Mouse (Mus musculus) cerebellum, adult 9-11 months (tissue): ENCODE measurements around the gene Rab42.
A peak's percentile ranks its signal among the peaks of the same experiment; 100 is the strongest.
"Not testable (repeated sequence)": the region's sequence is repeated elsewhere in the genome, so short reads cannot be mapped to it uniquely, and the experiment has no call there.

ENCODE experiments used
- DNase-seq: peaks from one replicate; pipeline ENCODE4 v3.0.0; 2022

Gene Rab42

DNA sequence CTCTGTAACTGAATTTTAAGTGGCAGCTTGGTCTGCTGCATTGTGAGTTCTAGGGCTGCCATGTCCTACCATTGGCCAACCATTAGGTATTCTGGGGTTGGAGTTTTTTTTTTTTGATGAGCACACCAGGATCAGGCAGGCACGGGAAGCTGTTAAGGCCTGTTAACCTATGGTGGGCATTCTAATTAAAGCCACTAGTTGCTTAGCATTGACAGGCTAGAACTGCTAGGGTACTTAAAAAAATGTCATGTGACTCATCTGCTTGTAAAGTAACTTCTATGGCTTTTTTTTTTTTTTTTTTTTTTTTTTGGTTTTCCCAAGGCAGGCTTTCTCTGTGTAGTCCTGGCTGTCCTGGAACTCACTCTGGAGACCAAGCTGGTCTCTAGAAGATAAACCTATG is 8.0 kb upstream of the Rab42 start:
- no peak for DNase-seq

DNA sequence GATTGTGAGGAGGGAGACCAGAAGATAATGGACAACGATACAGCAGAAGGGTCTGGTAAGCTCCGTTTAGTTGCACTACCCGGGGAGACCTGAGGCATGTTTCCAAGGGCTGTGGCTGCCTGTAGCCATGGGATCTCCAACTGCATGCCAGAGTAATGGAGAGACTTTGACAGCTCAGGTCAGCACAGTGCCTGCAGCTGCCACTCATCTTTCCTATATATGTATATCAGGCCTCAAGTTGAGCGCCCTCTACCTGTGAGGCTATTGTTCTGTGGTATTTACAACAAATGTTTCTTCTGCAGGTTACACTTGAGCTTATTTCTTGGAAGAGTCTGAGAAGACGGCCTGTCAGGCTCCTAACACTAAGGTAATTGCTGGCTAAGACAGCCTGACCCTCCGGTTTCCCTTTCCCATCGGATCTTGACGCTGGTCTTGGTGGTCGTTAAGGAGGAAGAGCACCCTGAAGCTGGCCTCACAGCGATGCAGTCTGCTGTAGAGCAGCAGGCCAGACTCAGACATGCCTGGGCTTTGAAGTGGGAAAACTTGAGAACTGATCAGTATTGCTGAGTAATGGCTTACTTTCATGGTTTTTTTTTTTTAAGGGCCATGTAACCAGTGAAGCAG is 6.8 kb upstream of the Rab42 start:
- DNase-seq = peak; percentile 54

DNA sequence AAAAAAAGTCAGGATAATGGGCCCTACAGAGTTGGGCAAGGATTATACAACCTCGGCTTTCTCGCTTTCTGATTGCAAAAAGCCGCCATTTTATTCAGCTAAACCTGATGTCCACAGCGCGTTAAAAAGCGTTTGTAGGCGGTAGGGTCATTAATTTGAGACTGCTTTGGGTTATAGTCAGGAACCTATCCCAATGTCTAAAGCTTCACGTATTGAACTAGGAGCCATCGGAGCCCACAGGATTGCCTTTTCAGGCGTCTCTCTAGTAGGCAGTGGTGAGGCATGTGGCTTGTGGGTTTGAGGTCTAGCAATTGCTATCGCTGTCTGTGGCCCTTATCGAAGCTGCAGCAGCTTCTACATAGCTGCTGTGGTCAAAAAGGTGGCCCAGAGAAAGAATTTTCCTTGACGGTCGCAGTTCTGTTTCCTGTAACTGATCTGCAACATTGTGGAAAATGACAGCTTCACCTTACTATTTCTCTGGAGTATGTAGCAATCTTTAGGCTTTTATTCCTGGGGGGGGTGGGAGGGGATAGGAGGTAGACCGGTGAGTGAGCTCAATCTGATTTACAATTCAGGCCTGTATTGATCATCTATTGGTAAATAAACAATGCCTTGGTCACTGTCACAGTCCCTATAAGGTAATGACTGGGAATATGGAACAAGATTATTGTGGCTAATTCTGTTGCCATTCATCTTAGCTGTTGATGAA is 6.1 kb upstream of the Rab42 start:
- DNase-seq = no peak

DNA sequence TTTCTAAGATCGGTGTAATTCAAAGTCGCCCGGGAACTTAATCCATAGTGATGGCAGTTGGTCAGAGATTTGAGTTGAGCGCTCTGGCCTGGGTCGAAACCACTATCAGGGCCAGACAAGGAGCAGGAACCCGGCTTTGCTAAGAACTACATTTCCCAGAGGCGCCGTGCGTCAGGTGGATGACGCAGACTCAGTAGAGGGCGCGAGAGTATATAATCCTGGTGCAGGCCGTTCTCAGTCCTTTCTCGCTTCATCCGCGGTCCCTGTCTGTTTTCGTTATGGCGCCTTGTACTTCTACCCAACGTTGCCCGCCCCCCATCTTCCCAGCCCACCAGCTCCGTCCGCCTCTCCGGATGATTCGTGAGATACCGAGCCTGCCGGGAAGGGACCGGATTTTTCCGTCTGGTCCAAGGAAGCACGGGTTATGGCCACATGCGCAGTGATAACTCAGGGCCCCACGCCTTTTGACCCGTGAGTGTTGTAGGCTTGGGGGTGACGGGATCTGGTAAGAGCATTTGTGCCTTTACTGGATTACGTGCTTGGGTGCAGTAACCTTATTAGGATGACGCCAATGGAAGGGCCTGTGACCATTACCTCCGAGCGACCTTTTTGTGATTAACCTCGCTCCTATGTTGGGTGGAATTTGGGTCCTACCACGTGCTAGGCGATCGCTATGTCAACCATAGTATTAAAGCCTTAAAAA is 5.4 kb upstream of the Rab42 start:
- peak; percentile 93 for DNase-seq

DNA sequence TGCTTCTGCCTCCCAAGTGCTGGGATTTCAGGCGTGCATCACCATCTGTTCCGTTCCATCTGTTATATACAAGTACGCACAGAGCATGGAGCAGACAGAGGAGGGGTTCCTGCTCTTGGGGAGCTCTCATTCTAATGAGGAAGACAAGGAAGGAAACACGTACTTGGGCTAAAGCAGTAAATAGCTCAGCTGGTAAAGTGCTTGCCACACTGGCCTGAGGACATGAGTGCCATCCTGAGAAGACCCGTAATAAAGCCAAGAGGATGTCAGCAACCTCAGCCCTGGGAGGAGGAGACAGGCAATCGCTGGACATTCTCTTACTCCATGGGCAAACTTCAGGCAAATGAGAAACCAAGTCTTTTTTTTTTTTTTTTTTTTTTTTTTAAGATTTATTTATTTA is 2.8 kb upstream of the Rab42 start:
- no peak for DNase-seq

DNA sequence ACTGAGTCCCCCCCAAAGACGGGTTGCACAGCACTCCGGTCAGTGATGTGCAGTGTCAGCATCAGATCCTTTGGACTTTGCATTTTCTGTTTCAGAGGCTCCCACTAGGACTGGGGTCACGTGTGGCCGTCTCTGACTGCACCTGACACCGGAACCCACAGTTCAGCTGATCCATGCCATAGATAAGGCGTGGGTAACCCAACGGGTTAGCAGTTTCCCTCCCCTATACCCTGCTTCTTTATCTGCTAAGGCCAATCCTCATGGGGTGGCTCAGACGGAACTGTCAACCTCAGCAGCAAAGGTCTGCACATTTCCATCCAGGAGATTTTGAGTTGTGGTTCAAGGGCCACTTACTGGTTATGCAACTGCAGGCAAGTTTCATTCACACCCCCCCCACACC is 2.1 kb upstream of the Rab42 start:
- DNase-seq = no peak

DNA sequence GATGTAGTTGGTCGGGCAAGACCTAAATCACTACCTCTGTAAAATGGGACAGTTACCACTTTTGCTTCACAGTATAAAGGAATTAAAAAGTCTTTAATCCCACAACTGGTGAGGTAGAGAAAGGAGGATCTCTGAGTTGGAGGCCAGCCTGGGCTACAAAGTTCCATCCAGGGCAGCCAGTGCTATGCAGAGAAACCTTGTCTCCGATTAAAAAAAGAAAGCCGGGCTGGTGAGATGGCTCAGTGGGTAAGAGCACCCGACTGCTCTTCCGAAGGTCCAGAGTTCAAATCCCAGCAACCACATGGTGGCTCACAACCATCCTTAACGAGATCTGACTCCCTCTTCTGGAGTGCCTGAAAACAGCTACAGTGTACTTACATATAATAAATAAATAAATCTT is 299 bp upstream of the Rab42 start:
- DNase-seq = not testable (repeated sequence)

DNA sequence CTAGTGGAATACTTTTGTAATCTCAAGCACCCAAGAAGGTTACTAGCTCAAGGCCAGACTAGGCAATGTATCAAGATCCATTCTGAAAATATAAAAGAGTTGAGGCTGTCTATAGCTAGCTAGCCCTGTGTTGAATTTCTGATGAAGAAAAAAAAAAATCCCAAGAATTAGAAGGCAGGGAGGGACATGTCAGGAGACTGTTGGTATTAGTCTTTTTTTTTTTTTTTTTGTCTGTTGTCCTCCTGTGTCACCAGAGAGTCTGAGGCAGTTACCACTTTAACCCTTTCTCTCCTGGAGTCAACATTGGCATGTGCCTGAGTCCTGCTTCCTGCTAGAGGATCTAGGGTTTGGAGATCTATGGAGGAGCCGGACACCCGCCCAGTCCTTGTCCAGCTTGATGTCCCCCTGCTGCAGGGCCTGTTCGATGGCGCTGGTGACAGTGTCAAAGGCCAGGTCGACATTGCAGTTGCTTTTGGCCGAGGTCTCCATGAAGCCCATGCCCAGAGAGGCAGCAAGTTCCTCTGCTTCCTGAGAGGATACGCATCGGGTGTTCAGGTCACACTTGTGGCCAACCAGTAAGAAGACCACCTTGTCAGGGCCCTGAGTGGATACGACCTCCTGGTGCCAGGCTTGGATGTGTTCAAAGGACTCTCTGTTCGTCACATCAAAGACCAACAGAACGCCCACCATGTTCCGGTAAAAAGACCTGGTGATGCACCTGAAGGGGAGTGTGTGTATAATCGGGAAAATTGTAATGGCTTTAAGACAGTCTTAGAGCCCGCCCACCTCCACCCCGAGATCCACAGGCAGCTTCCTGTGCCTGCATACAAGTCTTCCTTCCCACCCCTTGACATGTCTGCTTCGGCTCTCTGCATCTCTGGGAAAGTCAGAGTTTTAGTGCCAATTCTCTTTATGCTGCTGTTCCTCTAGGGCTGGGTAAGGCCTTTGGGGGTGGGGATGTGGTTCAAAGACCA is 933 bp downstream of the Rab42 start:
- no peak for DNase-seq

DNA sequence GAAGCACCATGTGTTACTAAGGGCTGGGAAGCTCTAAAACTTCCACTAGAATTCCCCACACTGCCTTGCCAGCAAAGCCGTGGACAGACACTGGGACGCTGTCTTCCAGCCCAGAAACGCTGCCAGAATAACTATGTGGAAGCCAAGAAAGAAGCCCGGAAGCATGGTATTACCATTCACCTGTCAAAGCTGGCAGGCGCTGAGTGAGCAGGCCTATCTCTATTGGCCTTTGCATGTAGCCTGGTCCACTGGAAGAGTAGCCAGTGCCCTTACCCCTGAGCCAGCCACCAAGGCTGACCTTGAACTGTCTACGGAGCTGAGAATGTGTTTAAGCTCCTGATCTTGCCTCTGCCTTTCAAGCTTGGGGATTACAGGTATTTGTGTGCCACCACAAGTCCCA is 1.7 kb downstream of the Rab42 start:
- no peak for DNase-seq

DNA sequence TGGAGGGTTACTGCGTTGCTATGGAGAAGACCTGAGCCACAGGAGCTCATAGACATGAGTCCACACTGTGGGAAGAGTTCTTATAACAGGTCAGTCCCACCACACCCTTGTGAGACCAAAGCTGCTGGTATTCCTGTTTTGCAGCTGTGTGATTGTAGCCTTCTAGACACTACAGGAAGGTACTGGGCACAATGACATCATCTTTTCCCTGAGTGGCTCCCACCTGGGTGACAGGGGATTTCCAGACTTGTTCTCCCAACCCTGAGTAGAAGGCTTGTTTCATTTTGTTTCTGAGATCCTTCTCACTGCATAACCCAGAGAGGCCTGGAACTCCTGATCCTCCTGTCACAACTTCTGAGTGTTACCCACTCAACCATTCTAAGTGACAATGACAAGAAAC is 3.3 kb downstream of the Rab42 start:
- DNase-seq = no peak

DNA sequence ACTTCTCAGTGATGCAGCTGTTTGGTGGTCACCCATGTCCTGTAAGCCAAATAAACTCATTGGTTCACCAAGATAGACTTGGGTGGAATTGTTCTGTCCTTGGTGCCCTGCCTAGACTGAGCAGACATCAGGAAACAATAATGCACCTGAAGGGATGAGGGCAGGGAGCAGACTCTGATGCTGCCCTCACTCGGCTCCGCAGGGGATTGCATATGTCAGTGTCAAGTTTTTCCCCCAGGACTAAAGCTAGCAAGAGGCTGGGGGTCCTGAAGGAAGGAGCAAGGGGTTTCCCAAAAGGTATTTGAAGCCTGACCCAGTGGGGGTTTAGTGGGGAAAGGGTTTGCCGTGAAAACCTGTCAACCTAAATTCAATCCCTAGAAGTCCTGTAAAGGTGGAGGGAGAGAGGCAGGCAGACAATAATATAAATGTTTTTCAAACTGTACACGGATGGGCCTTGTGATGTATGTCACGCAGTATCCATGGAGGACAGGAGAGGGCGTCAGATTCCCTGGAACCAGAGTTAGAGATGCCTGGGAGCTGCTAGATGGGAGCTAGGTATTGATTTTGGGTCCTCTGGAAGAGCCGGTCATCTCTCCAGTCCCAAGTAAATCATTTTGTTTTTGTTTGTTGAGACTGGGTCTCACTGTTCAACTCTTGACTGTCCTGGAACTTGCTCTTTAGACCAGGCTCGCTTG is 7.3 kb downstream of the Rab42 start:
- no peak for DNase-seq

DNA sequence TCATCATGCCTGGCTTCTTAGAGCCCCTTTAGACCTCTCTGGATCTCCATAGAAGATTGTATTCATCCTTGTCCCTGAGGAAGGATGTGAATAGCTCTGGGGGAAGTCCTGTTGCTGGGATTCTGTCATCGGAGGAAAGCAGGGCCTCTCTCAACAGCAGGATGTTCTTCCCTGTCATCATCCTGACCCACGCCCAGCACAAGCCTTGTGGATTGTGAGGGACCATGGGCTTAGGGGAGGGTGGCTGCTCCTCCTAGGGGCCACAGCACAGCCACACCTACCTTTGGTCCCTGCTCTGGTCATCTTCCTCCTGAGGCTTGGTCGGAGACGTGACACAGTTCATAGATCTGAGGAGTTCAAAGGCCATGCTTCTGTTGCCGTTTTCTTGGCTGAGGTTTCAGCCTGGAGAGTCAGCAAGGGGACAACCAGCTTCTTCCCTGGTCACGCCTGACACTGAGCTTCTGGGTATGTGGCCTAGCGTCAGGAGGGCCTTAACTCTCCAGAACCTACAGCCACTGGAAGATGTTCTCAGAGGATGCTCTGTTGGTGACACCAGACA is 9.4 kb downstream of the Rab42 start:
- DNase-seq = no peak

DNA sequence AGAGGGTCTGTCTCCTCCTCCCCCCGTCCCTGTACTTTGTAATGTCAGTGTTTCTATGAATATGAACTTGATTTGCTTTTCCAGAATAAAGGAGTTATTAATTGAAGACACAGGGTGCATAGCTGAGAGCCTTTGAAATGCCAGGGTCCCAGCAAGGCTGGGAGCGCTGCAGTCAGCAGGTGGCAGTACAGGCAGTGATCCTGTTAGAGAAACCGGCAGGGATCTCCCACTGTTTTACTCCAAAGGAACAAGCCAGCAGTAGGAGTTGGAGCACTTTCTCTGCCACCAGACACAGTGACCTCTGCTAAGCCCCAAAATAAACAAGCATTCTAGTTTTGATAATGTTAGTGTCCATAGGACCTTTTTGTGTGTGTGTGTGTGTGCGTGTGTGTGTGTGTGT is 10.2 kb downstream of the Rab42 start:
- no peak for DNase-seq

DNA sequence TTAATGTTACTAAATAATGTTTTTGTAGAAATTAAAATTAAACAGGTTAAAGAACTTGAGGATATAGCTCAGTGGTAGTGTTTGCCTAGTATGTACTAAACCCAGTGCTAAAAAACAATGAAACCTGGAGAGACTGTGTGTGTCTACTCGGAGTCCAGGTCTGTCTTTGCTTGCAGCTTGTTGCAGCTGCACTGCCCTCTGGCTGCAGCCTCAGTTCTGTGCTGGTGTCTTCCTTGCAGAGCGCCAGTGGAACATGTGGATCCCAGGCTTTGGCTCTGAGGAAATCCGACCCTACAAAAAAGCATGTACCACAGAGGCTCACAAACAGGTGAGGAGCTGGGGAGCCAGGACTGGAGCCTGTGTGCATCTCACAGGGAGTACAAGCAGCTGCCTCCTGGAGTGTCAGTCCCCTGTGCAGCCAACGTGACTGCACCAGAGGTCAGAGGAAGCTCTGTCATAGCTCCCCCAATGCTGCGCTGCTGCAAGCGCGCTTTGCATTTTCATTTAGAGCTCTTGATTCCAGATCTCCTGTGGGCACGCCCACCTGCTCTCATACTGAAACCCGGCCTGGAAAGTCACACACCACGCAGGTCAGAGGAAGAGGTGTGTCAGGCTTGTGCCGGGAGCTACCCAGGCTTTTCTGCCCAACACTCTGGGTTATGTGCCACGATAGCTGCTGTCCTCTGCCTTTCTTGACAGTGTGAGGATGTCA is 11.4 kb downstream of the Rab42 start:
- no peak for DNase-seq

DNA sequence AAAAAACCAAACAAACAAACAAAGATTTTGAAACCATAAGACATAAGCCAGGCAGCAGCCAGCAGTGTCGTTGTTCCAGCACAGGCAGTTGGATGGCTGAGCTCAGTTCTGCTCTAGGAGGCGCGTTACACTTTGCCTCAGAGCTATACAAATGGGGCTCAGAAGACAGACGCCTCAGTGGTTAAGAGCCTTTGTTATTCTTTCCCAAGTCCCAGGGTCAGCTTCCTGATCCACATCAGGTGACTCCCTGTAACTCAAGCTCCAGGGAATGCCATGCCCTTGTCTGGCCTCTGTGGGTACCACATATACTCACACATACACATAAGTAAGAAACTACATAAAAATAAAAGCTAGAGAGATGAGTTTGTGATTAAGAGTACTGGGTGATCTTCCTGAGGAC is 12.1 kb downstream of the Rab42 start:
- no peak for DNase-seq

DNA sequence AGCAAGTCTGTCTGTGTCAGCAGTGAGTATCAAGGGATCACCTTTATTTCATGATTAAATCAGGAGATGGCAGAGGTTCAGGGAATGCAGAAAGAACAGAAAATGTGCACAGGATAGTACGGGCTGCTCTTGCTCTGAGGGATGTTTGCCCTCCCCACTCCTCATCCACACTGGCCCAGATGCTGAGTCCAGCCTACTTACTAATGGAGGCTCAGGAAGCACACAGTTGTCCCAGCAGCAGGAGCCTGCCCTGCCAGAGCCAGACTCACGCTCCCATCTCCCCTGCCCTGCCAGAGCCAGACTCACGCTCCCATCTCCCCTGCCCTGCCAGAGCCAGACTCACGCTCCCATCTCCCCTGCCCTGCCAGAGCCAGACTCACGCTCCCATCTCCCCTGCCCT is 14.3 kb downstream of the Rab42 start:
- not testable (repeated sequence) for DNase-seq

DNA sequence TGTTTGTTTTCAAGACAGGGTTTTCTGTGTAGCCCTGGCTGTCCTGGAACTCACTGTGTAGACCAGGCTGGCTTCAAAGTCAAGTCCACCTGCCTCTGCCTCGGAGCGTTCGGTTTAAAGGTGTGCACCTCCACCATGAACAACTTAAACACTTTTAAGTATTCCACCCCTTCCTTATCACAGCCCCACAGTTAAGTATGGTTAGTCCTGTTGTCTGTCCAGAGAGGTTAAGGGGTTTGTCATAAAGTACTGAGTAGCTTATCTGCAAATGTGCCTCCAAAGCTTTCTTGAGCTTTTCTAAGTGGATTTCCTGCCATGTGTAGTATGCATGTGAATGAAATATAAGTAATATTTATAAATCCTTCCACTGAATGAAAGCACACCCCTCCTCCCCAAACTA is 27.2 kb downstream of the Rab42 start:
- no peak for DNase-seq

DNA sequence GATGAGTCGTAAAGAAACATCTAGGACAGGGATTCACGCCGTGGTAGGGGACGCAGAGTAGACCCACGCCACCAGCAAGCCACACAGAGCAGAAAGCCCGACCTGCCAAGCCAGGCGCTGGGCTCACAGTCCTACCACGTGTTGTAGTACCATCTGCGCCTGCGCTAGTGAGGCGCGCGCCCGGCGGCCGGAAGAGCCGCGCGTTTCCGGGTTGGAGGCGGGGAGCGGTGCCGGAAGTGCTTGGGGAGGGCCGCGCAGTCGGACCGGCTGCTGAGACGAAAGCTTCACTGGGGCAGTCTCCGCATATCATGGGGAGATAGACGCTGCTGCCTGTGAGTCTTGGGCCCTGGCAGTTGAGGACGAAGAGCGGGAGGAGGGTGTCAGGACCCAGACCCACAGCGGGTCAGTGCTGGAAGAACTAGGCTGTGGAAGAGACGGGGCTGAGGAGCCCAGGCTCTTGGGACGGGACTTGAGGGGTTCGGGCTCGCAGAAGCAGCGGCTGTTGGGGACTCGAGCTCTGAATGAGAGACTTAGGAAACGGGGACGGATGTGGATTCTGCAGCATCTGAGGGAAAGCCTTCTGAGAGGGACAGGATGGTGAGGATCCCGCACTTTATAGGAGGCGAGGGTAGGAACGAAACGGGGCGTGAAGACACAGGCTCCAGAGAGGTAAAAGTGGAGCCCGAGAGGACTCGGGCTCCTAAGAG is 28.9 kb downstream of the Rab42 start, which contains the start of gene Taf12:
Taf12 (plus strand) TSS at position 220 of the 707 bp plus-strand sequence.
- peak; percentile 94 for DNase-seq

DNA sequence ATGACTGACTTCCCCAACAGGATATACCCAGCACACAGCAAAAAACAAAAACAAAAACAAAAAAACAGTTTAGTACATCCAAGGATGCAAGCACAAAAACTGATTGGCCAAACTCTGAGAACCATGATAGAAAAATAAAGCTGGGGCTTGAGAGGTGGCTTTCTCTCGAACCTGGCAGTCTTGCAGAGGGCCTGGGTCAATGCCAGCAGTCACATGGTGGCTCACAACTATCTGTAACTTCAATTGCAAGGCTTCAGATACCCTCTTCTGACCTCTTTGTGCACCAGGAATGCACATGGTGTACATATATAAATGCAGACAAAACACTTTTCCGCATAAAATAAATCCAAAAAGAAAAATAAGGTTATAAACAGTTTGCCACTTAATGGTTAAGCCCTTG is 30.0 kb downstream of the Rab42 start:
- peak; percentile 36 for DNase-seq

DNA sequence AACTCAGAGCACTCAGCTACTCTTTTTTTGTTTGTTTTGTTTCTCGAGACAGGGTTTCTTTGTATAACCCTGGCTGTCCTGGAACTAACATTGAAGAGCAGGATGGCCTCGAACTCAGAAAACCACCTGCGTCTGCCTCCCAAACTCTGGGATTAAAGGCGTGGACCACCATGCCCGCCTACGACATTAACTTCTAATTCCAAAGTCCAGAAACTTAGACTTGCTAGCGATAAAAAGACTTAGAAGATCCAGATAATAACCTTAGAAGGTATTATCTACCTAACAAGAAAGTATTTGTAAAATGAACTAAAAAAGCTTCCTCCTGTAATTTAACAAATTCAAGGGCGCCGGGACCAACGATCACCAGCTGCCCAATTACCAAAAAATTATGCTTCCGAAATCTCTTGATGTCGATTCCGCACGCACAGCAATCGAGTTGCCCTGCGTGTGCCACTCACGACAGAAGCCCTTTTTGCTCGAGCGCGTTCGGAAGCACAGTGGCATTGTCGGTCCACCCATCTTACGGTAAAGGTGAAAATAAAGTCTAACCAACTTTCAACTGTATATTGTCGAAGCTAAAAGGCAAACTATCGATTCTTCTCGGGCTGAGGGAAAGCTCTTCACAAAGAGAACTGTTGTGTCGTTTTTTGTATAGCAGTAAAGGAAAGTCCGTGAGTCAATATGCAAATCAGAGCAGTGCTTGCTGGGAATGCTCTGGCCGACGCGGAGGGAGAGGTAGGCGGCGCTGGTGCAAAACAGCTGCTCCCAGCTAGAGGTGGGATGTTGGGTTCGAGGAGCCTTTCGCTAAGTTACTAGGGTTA is 33.2 kb downstream of the Rab42 start:
- peak; percentile 87 for DNase-seq
